Mouse (Mus musculus) brain, embryonic 14.5 days (tissue): ENCODE data around the gene Qk.

Experiments used
- CTCF ChIP-seq: fragments of 200-500 bp; IDR thresholded peaks from 2 replicates; pipeline ENCODE4 v1.5.1; 2012; ENCODE audit warnings: inconsistent platforms, mild to moderate bottlenecking, moderate library complexity, borderline replicate concordance; ENCODE audit not compliant: insufficient read depth, insufficient read length; ENCODE audit errors: extremely low read depth
- POLR2A ChIP-seq: fragments of 200-500 bp; IDR thresholded peaks from 2 replicates; pipeline ENCODE4 v1.6.1; 2012; ENCODE audit warnings: mild to moderate bottlenecking, inconsistent platforms, borderline replicate concordance; ENCODE audit not compliant: poor library complexity, insufficient read depth, insufficient read length, severe bottlenecking; ENCODE audit errors: extremely low read depth

GRCm38 (mm10) chr17:10177096-10177495 is 142.6 kb downstream of the Qk start:
- TF ChIP-seq POLR2A (no peak), CTCF (no peak)
